Mouse (Mus musculus) embryo, embryonic 11.5 days (tissue): Measurements from ENCODE around the gene Ndufs4.
A peak's percentile ranks its signal among the peaks of the same experiment; 100 is the strongest.

ENCODE experiments used
- DNase-seq: peaks from one replicate; pipeline ENCODE4 v3.0.0-alpha.2; 2012; ENCODE audit warnings: low read depth, low spot score

Gene Ndufs4

GRCm38 (mm10) chr13:114388211-114388965 lies at the start of gene Ndufs4:
TSS of gene Ndufs4 (minus strand) at chr13:114388258.
- no peak for DNase-seq

DNA sequence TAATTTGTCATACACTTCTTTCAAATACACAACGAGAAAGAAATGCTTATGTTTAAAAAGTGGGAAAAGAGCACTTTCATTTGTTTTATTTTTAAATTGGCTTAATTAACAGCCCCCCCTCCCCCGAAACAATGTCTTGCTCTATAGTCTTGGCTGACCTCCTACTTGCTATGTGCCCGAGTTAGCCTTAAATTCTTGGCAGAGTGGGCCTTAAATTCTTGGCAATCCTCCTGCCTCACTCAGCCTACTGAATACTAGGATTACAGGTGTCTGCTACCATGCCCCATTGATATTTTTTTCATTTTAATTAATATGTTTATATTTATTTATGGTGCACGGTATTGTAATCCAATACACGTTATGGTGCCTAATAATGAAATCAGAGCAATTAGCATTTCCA lies 44.4 kb upstream of the Ndufs4 start:
- no peak for DNase-seq

DNA sequence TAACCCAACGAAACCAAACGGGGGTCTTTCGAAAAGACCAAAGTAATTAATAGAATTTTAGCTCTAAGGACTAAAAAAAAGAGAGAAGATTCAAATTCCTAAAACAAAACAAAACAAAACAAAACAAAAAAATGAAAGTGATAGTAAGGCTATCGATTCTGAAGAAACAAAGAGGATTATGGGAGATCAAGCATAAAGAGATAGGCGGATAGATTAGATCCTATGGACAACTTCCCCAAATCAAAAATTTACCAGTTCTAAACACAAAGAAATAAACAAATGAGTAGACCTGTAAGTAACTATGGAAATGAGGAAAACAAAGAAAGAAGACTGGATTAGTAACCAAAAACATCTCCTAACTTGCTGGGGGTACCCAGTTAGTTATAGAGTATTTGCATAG lies 37.2 kb upstream of the Ndufs4 start:
- DNase-seq = no peak

DNA sequence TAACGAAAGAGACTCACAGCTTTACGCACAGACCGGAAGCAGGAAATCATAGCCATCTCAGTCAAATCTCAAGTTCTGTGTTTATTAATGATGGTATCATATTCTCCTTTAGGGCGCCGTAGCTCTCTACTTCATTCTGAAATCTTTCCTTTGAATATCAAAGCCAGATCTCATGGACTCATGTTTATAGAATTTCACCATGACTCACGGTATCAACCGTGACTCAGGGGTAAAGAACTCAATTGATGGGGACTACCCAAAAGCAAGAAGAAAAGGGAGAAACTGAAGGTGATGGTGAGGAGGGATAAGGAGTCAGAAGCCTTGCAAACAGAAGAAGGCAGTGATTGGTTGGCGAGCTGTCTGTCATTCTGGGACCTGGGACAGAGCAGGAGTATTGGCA lies 32.2 kb upstream of the Ndufs4 start:
- DNase-seq = no peak

GRCm38 (mm10) chr13:114419364-114419763 lies 31.3 kb upstream of the Ndufs4 start:
- DNase-seq = no peak

GRCm38 (mm10) chr13:114412326-114412725 lies 24.3 kb upstream of the Ndufs4 start:
- no peak for DNase-seq

- no peak for DNase-seq
Measured at GRCm38 (mm10) chr13:114406866-114407265, 18.8 kb upstream of the Ndufs4 start.

GRCm38 (mm10) chr13:114406424-114406823 lies 18.4 kb upstream of the Ndufs4 start:
- no peak for DNase-seq

DNA sequence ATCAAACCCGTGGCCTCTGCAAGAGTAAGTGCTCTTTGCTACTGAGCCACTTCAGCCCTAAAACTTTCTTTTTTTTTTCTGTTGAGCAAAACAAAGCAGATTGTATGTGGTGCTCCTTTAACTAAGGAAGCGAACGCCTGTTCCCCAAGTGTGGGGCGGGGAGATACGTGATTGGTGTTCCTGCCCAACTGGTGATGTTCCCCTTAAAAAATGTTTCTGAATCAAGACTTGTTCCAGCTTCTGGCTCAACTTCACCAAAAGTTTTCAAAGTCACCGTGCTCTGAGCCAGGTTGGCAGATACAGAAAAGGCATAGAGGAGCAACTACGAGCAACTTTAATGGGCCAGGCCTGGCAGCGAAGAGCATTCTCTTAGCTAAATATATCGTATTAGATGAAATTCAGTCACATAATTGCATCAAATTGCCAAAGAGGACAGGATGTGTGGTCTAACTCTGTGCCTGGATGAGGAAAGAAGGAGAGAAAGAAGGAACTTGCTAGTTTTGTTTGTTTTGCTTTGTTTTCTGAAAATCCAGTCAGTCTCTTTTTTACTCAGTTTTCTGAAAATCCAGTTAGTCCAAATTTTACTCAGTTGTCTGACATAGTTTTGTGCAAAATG lies 17.1 kb upstream of the Ndufs4 start:
- no peak for DNase-seq

DNA sequence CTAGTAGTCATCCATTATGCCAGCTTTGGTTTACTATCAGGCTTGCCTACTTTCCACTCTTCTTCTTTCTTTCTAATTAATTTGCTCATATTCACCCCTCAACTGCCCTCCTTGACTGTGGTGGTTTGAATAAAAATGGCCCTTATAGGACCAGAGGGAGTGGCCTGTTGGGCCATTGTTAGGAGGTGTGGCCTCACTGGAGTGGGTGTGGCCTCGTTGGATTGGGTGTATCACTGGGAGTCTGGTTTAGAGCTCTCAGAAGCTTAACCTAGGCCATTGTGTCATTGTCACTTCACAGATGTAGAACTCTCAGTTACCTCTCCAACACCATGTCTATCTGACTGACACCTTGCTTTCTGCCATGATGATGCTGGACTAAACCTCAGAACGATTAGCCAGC lies 10.8 kb upstream of the Ndufs4 start:
- no peak for DNase-seq

DNA sequence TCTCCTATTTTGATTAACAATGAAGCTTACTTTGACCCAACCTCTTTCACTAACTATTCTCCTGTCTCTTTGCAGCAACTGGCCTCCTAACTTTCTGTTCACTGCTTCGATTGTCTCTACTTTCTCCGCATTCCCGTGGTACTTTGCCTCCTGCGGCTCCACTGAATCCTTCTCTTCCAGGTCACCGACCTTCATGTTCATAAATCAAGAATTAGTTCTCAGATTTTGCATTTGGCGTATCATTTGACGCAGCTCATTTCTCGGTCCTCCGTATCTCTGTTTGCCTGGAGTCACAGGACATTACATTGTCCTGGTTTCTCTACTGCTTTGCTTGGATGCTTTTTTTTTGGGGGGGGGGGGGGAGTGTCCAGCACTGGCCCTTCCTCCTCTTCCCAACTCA lies 9.2 kb upstream of the Ndufs4 start:
- DNase-seq = no peak

DNA sequence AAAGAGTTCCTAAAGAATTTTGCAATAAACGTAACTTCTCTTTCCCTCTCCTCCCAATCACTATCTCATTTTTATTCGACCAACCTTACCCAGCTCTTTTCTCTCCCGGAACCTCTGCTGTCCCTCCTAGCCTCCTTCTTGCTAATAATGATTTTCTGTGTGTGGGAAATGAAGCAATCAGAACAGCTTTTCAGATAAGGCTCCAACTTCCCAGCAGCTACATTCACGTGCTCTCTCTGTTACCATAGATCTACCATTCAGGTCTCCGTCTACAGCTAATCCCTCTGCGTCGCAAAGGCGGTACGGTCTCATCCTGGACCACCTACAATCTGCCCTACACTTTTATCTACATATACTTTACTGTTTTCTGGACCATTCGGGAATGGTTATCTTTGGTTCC lies 8.8 kb upstream of the Ndufs4 start:
- DNase-seq = no peak

- no peak for DNase-seq
Measured at GRCm38 (mm10) chr13:114394784-114395183, 6.7 kb upstream of the Ndufs4 start.

GRCm38 (mm10) chr13:114392501-114392900 lies 4.4 kb upstream of the Ndufs4 start:
- DNase-seq = no peak

GRCm38 (mm10) chr13:114387521-114388171 lies 412 bp downstream of the Ndufs4 start:
- peak; percentile 82 for DNase-seq

DNA sequence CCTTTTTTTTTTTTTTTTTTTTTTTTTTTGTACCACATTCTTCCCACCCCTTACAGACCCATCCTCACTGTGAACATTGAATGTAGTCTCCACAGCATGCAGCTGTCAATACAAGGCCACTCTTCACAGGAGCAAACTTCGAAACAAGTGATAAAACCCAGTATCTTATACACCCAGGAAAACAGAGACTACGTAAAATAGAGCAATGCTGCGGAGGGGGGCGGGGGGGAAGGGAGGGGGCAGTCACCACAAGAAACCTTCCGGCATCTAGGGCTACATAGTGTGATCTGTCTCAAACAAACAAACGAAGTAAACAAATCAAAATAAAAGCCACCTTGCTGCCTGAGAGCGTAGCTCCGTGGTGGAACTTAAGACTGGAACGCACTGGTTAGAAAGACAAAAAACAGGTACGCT lies 977 bp downstream of the Ndufs4 start:
- DNase-seq = no peak

- no peak for DNase-seq
Measured at GRCm38 (mm10) chr13:114376511-114376910, 11.5 kb downstream of the Ndufs4 start.

DNA sequence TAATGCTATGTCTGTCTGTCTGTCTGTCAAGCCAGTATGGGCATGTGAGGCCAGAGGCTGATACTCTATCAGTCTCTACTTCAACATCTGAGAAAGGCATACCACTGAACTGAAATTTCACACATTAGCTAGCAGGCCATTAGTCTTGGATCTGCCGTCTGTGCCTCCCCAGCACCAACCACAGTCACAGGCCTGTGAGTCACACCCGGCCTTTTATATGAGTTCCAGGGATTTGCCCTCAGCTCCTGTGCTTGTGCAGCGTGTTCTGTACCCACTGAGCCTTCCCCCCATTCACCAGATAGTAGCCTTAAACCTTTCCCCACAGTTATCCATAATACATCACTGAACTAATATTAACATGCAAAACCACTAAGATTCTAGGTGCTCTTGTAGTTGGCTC lies 26.0 kb downstream of the Ndufs4 start:
- no peak for DNase-seq

- no peak for DNase-seq
Measured at GRCm38 (mm10) chr13:114351321-114351946, 36.6 kb downstream of the Ndufs4 start.

DNA sequence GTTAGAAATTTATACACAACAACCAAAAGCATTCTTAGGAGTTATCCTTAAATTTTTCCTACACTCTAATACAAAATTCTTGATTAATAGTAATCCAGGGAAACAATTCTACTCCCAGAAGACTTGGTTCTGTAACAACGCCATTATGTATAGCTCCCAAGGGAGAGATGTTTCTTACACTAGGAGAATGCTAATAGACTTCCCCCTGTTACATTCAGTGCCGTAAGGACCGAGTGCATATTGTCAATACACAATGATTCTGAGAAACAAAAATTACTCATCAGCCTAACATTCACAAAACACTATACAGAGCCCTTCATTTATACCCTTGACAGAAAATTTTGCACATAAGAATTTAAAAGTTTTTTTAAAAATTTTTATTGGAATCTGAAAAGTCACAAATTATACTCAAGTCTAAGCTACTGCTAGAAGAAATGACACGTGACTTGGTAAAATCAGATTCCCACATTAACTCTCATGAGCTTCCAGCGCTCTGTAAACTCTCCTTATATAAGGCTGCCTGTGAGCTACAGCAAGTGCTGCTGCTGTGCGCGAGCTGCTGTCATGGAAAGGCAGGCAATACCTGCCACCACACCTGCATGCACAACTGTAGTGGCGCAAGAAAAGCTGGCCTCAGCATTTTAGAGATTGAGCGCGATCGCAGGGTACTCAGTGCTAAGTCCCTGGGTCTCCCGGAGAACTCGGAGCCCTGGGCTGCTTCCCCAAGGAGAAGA lies 42.9 kb downstream of the Ndufs4 start:
- no peak for DNase-seq

DNA sequence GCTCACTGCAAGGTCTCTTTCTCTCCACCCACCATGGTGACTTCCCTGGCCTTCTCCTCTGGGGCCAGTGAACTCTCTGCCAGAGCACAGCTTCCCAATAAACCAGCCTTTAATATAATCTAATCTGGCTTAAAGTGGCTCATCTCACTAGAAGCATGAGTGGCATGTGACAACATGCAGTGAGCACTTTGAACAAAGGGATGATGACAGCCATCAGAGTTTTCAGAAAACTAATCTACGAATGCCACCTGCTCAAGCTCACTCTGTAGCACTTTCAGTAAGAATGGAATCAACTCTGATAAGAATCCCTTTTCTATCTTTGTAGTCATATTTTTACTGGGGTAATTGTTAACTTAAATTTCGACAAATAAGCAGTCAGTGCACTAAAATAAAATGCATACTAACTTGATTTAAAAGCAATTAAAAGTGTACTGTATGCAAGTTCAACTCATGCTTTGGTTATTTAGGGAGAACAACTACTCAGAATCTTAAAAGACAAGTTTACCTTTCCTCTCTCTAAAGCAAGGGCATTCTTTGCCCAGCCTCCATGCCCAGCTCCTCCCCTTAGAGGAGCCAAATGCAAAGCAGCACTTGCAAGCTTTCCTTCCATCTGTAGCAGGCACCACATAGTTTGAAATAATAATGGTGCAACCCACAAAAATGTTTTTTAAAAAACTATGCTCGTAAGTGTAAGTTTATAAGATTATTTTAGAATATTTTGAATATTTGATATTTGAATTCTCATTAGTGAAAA lies 43.7 kb downstream of the Ndufs4 start:
- no peak for DNase-seq
